Mouse (Mus musculus): Measurements from ENCODE around the gene Opn1sw. TPM values are rescaled to one million over a fixed set of nuclear protein-coding genes. Genes with fewer than 3 reads are reported as not detected.

Opn1sw gene
- total and polyA plus RNA-seq, 3 experiments, result 0.27 TPM; not detected in 2

DNA sequence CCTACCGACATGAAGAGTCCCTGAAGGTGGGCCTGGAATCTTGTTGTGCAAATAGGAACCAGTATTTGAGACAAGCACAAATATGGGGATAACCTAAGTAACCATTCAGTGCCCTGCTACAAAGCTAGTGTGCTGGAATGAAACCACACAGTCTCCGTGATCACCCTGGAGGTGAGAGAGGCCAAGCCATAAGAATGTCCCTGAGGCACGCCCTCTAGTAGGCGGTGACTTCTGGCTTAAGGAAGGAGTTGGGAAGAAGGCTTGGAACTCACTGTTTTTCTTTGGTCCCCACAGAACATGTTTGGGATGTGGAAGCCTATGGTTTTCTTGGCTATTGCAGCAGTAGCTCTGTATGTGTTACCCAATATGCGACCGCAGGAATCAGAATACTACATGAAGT, 38.1 kb upstream of the Opn1sw start:
- Histone ChIP-seq H3K36me3 (replicated peaks) (no peaks in the 10 kb centered on the region), H3K4me1 (ENCODE audit: insufficient read depth, low read depth, low read length) (peaks cover 11% of the 10 kb centered on the region), H3K27me3 (ENCODE audit: insufficient read depth, low read length) (peaks cover 43% of the 10 kb centered on the region), H3K9me3 (replicated peaks) (no peaks in the 10 kb centered on the region), H3K4me3 (ENCODE audit: low read depth, low read length) (no peak overlapping the region)
- no peak for TF ChIP-seq CTCF (IDR thresholded peaks at IDR 0.05; ENCODE audit: low read depth, low read length)
- TF ChIP-seq GATA2 (IDR thresholded peaks at IDR 0.05; ENCODE audit: borderline replicate concordance, low read depth, low read length), result no peak
- no peak for TF ChIP-seq GATA1 (IDR thresholded peaks at IDR 0.05; ENCODE audit: borderline replicate concordance, low read length)
- TF ChIP-seq TAL1 (conservative IDR thresholded peaks at IDR 0.05; ENCODE audit: low read depth, low read length), result no peak
- no peak for TF ChIP-seq POLR2AphosphoS5 (IDR thresholded peaks at IDR 0.05; ENCODE audit: insufficient replicate concordance, low read depth, low read length)
- DNase-seq (ENCODE audit: low spot score), result no peak
- no peak for ATAC-seq (ENCODE audit: extremely low read depth, insufficient number of reproducible peaks, low FRiP score, poor library complexity, severe bottlenecking)

DNA sequence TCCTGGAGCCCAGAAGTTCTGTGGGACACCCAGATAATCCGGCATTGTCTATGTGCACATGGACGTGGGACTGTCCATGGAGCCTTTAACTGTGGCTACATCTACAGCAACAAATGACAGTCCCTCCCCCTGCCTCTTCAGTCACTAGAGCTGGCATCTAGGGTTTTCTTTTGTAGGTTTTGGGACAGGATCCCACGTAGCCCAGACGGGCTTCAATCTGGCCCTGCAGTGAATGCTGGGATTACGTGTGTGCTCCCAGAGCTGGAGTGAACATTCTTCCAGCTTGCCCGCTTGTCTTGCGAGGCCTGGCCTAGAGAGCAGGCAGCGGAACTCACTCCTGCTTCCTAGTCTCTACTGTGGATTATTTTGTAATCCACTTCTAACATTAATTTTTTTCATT, 36.9 kb upstream of the Opn1sw start:
- ATAC-seq (ENCODE audit: extremely low read depth, insufficient number of reproducible peaks, low FRiP score, poor library complexity, severe bottlenecking), result no peak
- no peak for TF ChIP-seq GATA1 (IDR thresholded peaks at IDR 0.05; ENCODE audit: borderline replicate concordance, low read length)
- TF ChIP-seq TAL1 (conservative IDR thresholded peaks at IDR 0.05; ENCODE audit: low read depth, low read length), result no peak
- no peak for TF ChIP-seq GATA2 (IDR thresholded peaks at IDR 0.05; ENCODE audit: borderline replicate concordance, low read depth, low read length)
- TF ChIP-seq CTCF (IDR thresholded peaks at IDR 0.05; ENCODE audit: low read depth, low read length), result no peak
- TF ChIP-seq POLR2AphosphoS5 (IDR thresholded peaks at IDR 0.05; ENCODE audit: insufficient replicate concordance, low read depth, low read length), result no peak
- no peaks in the 10 kb centered on the region for H3K36me3 ChIP-seq (replicated peaks)
- no peak for DNase-seq (ENCODE audit: low spot score)
- peaks cover 42% of the 10 kb centered on the region for H3K27me3 ChIP-seq (ENCODE audit: insufficient read depth, low read length)
- no peak overlapping the region for H3K4me3 ChIP-seq (ENCODE audit: low read depth, low read length)
- H3K4me1 ChIP-seq (ENCODE audit: insufficient read depth, low read depth, low read length), result peaks cover under 1% of the 10 kb centered on the region; the same call in 1 of the 2 replicates
- no peaks in the 10 kb centered on the region for H3K9me3 ChIP-seq (replicated peaks)

DNA sequence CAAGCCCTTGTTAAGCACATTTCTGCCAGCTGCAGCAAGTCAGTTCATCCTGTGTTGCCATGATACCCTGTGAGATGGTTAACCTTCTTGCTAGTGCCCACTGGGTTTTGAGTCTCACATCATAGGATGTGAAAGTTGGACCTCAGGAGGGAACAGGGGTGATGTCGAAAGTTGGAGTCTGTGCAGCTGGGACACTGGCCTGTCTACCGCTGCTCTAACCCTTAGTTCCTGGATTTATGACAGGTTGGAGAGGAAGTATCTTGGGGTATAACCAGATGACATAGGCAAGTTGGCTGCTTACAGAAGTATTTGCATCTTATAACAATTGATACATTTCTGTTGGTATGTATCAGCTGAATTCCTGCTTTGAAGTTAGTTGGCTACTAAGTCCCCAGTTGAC, 32.3 kb upstream of the Opn1sw start:
- Histone ChIP-seq H3K4me1 (ENCODE audit: insufficient read depth, low read depth, low read length) (peaks cover 4% of the 10 kb centered on the region), H3K9me3 (replicated peaks) (no peaks in the 10 kb centered on the region), H3K27me3 (ENCODE audit: insufficient read depth, low read length) (peaks cover 73% of the 10 kb centered on the region), H3K4me3 (ENCODE audit: low read depth, low read length) (no peak overlapping the region), H3K36me3 (replicated peaks) (no peaks in the 10 kb centered on the region)
- TF ChIP-seq TAL1 (conservative IDR thresholded peaks at IDR 0.05; ENCODE audit: low read depth, low read length) (no peak), GATA2 (IDR thresholded peaks at IDR 0.05; ENCODE audit: borderline replicate concordance, low read depth, low read length) (no peak), CTCF (IDR thresholded peaks at IDR 0.05; ENCODE audit: low read depth, low read length) (no peak), POLR2AphosphoS5 (IDR thresholded peaks at IDR 0.05; ENCODE audit: insufficient replicate concordance, low read depth, low read length) (no peak), GATA1 (IDR thresholded peaks at IDR 0.05; ENCODE audit: borderline replicate concordance, low read length) (no peak)
- DNase-seq (ENCODE audit: low spot score), result no peak
- no peak for ATAC-seq (ENCODE audit: extremely low read depth, insufficient number of reproducible peaks, low FRiP score, poor library complexity, severe bottlenecking)

DNA sequence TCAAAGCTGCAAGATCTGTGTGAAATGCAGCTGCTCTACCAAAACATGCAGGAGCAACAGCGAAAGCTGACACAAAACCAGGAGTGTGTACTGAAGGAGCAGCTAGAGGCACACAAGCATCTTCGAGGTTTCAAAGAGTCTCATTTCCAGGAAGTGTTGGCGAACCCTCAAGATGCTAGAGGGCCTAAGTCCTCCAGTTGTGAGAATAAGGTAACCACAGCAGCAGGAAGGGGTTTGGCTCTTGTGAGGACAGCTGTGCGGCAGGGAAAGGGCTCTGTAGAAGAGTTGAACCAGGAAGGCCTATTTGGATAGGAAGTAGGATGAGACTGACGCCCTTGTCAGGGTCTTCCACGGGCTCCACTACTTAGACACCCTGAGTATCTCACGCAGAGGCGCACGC, 27.2 kb upstream of the Opn1sw start:
- Histone ChIP-seq H3K4me3 (ENCODE audit: low read depth, low read length) (no peak overlapping the region), H3K9me3 (replicated peaks) (no peaks in the 10 kb centered on the region), H3K36me3 (replicated peaks) (no peaks in the 10 kb centered on the region), H3K4me1 (ENCODE audit: insufficient read depth, low read depth, low read length) (peaks cover 4% of the 10 kb centered on the region), H3K27me3 (ENCODE audit: insufficient read depth, low read length) (peaks cover 74% of the 10 kb centered on the region)
- TF ChIP-seq TAL1 (conservative IDR thresholded peaks at IDR 0.05; ENCODE audit: low read depth, low read length), result no peak
- TF ChIP-seq POLR2AphosphoS5 (IDR thresholded peaks at IDR 0.05; ENCODE audit: insufficient replicate concordance, low read depth, low read length), result no peak
- TF ChIP-seq GATA2 (IDR thresholded peaks at IDR 0.05; ENCODE audit: borderline replicate concordance, low read depth, low read length), result no peak
- TF ChIP-seq GATA1 (IDR thresholded peaks at IDR 0.05; ENCODE audit: borderline replicate concordance, low read length), result no peak
- no peak for TF ChIP-seq CTCF (IDR thresholded peaks at IDR 0.05; ENCODE audit: low read depth, low read length)
- no peak for ATAC-seq (ENCODE audit: extremely low read depth, insufficient number of reproducible peaks, low FRiP score, poor library complexity, severe bottlenecking)
- no peak for DNase-seq (ENCODE audit: low spot score)

DNA sequence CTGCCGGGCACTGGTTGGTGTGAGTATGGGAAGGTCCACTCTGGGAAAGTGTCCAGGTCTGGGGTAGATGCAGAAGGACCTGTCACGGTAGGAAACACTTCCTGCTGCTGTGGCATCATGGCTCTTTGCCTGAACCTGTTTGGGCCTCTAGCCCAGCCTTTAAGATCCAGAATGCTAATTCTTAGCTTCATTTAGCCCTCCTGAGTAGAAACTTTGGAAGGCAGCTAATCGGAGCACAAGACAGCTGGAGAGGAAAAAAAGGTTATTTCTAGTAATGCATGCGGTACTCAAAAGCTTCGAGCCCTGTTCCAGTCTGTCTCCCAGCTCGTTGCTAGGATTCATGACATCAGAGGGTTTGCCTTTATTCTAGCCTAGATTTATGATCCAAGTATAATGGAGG, 18.1 kb upstream of the Opn1sw start:
- Histone ChIP-seq H3K36me3 (replicated peaks) (no peaks in the 10 kb centered on the region), H3K9me3 (replicated peaks) (no peaks in the 10 kb centered on the region), H3K4me3 (ENCODE audit: low read depth, low read length) (no peak overlapping the region), H3K27me3 (ENCODE audit: insufficient read depth, low read length) (peaks cover 61% of the 10 kb centered on the region), H3K4me1 (ENCODE audit: insufficient read depth, low read depth, low read length) (no peaks in the 10 kb centered on the region)
- TF ChIP-seq POLR2AphosphoS5 (IDR thresholded peaks at IDR 0.05; ENCODE audit: insufficient replicate concordance, low read depth, low read length) (no peak), GATA2 (IDR thresholded peaks at IDR 0.05; ENCODE audit: borderline replicate concordance, low read depth, low read length) (no peak), GATA1 (IDR thresholded peaks at IDR 0.05; ENCODE audit: borderline replicate concordance, low read length) (no peak), CTCF (IDR thresholded peaks at IDR 0.05; ENCODE audit: low read depth, low read length) (no peak), TAL1 (conservative IDR thresholded peaks at IDR 0.05; ENCODE audit: low read depth, low read length) (no peak)
- ATAC-seq (ENCODE audit: extremely low read depth, insufficient number of reproducible peaks, low FRiP score, poor library complexity, severe bottlenecking) (no peak), DNase-seq (ENCODE audit: low spot score) (no peak)

DNA sequence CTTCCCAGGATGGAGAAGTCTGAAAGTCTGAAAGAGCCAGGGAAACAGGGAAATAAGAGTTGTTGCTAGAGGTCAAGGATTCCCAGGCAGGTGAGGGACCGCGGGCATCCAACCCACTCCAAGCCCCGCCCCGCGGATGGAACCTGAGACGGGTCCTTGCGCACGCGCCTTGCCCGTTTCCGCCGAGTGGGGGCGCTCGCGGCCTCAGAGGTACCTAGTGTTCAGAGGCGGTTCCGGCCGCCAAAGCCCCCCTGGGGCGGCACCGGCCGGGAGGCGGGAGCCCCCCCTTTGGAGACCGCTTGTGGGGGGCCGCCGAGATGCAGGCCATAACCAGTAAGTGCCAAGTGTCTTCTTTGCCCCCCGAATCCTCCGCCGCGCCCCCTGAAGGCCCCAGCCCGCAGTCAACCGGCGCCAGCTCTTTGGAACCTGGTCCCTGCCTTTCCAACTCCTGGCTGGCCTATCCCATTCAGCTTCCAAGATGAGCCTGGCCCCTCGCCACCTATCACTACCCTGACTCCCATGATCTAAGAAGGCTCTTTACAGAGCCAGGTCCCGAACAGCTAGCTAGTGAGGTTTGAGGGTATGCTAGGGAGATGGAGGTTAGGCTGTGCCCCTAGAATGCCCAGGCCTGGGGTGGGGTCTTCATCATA, 14.6 kb upstream of the Opn1sw start:
- Histone ChIP-seq H3K36me3 (replicated peaks) (no peaks in the 10 kb centered on the region), H3K4me1 (ENCODE audit: insufficient read depth, low read depth, low read length) (no peaks in the 10 kb centered on the region), H3K27me3 (ENCODE audit: insufficient read depth, low read length) (peaks cover 79% of the 10 kb centered on the region), H3K4me3 (ENCODE audit: low read depth, low read length) (no peak overlapping the region), H3K9me3 (replicated peaks) (no peaks in the 10 kb centered on the region)
- no peak for TF ChIP-seq CTCF (IDR thresholded peaks at IDR 0.05; ENCODE audit: low read depth, low read length)
- no peak for TF ChIP-seq GATA1 (IDR thresholded peaks at IDR 0.05; ENCODE audit: borderline replicate concordance, low read length)
- no peak for TF ChIP-seq GATA2 (IDR thresholded peaks at IDR 0.05; ENCODE audit: borderline replicate concordance, low read depth, low read length)
- ATAC-seq (ENCODE audit: extremely low read depth, insufficient number of reproducible peaks, low FRiP score, poor library complexity, severe bottlenecking) (no peak), DNase-seq (ENCODE audit: low spot score) (no peak)
